Mouse (Mus musculus) MEL (cell line): ENCODE results near the gene Lsr. TPM values are rescaled to one million over a fixed set of nuclear protein-coding genes. Genes with fewer than 3 reads are reported as not detected.

ENCODE experiments used
- polyA plus RNA-seq, 2 experiments: library from polyadenylated mRNA; stranded (reverse) in 1 of 2; unstranded in 1 of 2; fragments of >175 nt in 1 of 2; fragments of >200 nt in 1 of 2; gene quantifications; 2 replicates each; pipeline versions ENCODE4 v1.2.1 to v1.2.4; 2012; ENCODE audit warnings: low replicate concordance in 2 of 2, low read depth in 1 of 2; ENCODE audit not compliant: insufficient read length in 2 of 2, insufficient read depth in 1 of 2, missing spikeins in 1 of 2
- total RNA-seq: library from RNA; depleted of rRNA; stranded (reverse); fragments of 300-350 nt; gene quantifications from 2 replicates; pipeline ENCODE4 v1.2.3, GENCODE M21; 2012; rRNA removed

Lsr gene
- total and polyA plus RNA-seq, 3 experiments = 0.22 TPM; not detected in 2

Other genes starting within 250 kb of the Lsr start
- gene Tmem147, start 243.9 kb downstream of the Lsr start, total RNA-seq = 218 and 266 TPM in 2 replicates
- gene Tmem147, start 243.9 kb downstream of the Lsr start, polyA plus RNA-seq = 100 to 1,000 TPM; 307 to 324 TPM
- not detected in 2 replicates for gene Gapdhs, start 229.8 kb downstream of the Lsr start, total RNA-seq
- gene Gapdhs, start 229.8 kb downstream of the Lsr start, polyA plus RNA-seq = under 1 TPM in 1 of 2 experiments, not detected in 1; 0.49 TPM
- gene Sbsn, start 222.0 kb downstream of the Lsr start, total RNA-seq = 1.2 TPM in 1 of 2 replicates, not detected in the other
- gene Sbsn, start 222.0 kb downstream of the Lsr start, polyA plus RNA-seq = under 1 TPM in 1 of 2 experiments, not detected in 1; 0.17 TPM
- gene Dmkn, start 209.7 kb downstream of the Lsr start, total RNA-seq = not detected in 2 replicates
- not detected for gene Dmkn, start 209.7 kb downstream of the Lsr start, polyA plus RNA-seq
- gene Krtdap, start 185.6 kb downstream of the Lsr start, total RNA-seq = not detected in 2 replicates
- not detected for gene Krtdap, start 185.6 kb downstream of the Lsr start, polyA plus RNA-seq
- gene Ffar2, start 149.7 kb downstream of the Lsr start, total RNA-seq = not detected in 2 replicates
- under 1 TPM in 1 of 2 experiments, not detected in 1; 0.04 TPM for gene Ffar2, start 149.7 kb downstream of the Lsr start, polyA plus RNA-seq
- not detected in 2 replicates for gene Ffar3, start 117.3 kb downstream of the Lsr start, total RNA-seq
- not detected for gene Ffar3, start 117.3 kb downstream of the Lsr start, polyA plus RNA-seq
- not detected in 2 replicates for gene Ffar1, start 111.9 kb downstream of the Lsr start, total RNA-seq
- not detected for gene Ffar1, start 111.9 kb downstream of the Lsr start, polyA plus RNA-seq
- gene Cd22, start 93.1 kb downstream of the Lsr start, total RNA-seq = not detected in 2 replicates
- under 1 TPM in 1 of 2 experiments, not detected in 1; 0.07 TPM for gene Cd22, start 93.1 kb downstream of the Lsr start, polyA plus RNA-seq
- not detected in 2 replicates for gene Mag, start 58.6 kb downstream of the Lsr start, total RNA-seq
- gene Mag, start 58.6 kb downstream of the Lsr start, polyA plus RNA-seq = not detected
- gene Hamp2, start 48.8 kb downstream of the Lsr start, total RNA-seq = not detected in 2 replicates
- gene Hamp2, start 48.8 kb downstream of the Lsr start, polyA plus RNA-seq = not detected
- not detected in 2 replicates for gene Hamp, start 29.4 kb downstream of the Lsr start, total RNA-seq
- gene Hamp, start 29.4 kb downstream of the Lsr start, polyA plus RNA-seq = not detected
- gene Usf2, start 16.7 kb downstream of the Lsr start, total RNA-seq = 34.4 and 43.0 TPM in 2 replicates
- gene Usf2, start 16.7 kb downstream of the Lsr start, polyA plus RNA-seq = 100 to 1,000 TPM in 1 of 2 experiments, not detected in 1; 144 TPM
- not detected in 2 replicates for gene Fam187b, start 326 bp upstream of the Lsr start, total RNA-seq
- not detected for gene Fam187b, start 326 bp upstream of the Lsr start, polyA plus RNA-seq
- 38.6 and 39.4 TPM in 2 replicates for gene Fxyd5, start 69.0 kb upstream of the Lsr start, total RNA-seq
- gene Fxyd5, start 69.0 kb upstream of the Lsr start, polyA plus RNA-seq = 10 to 100 TPM in 1 of 2 experiments, not detected in 1; 57.5 TPM
- gene Fxyd7, start 78.0 kb upstream of the Lsr start, total RNA-seq = not detected in 2 replicates
- under 1 TPM in 1 of 2 experiments, not detected in 1; 0.11 TPM for gene Fxyd7, start 78.0 kb upstream of the Lsr start, polyA plus RNA-seq
- gene Fxyd1, start 83.7 kb upstream of the Lsr start, total RNA-seq = not detected in 2 replicates
- gene Fxyd1, start 83.7 kb upstream of the Lsr start, polyA plus RNA-seq = under 1 TPM in 1 of 2 experiments, not detected in 1; 0.22 TPM
- not detected in 2 replicates for gene Lgi4, start 85.9 kb upstream of the Lsr start, total RNA-seq
- not detected for gene Lgi4, start 85.9 kb upstream of the Lsr start, polyA plus RNA-seq
- not detected in 2 replicates for gene Fxyd3, start 103.2 kb upstream of the Lsr start, total RNA-seq
- gene Fxyd3, start 103.2 kb upstream of the Lsr start, polyA plus RNA-seq = not detected
- gene Hpn, start 141.8 kb upstream of the Lsr start, total RNA-seq = 0.69 and 1.6 TPM in 2 replicates
- gene Hpn, start 141.8 kb upstream of the Lsr start, polyA plus RNA-seq = 1 to 10 TPM in 1 of 2 experiments, not detected in 1; 1.1 TPM
- gene Scn1b, start 153.5 kb upstream of the Lsr start, total RNA-seq = not detected in 2 replicates
- not detected for gene Scn1b, start 153.5 kb upstream of the Lsr start, polyA plus RNA-seq
- gene Gramd1a, start 182.4 kb upstream of the Lsr start, total RNA-seq = 18.2 and 21.8 TPM in 2 replicates
- 10 to 100 TPM in 1 of 2 experiments, not detected in 1; 65.7 TPM for gene Gramd1a, start 182.4 kb upstream of the Lsr start, polyA plus RNA-seq